Mouse (Mus musculus): ENCODE data around the gene Jag1. TPM values are rescaled to one million over a fixed set of nuclear protein-coding genes. Genes with fewer than 3 reads are reported as not detected.

Gene Jag1
- polyA plus RNA-seq, 1 experiment from 2014 or later = 4.6 TPM

GRCm38 (mm10) chr2:137107946-137108345 lies 8.5 kb downstream of the Jag1 start:
- Histone ChIP-seq H3K4me3 (ENCODE audit: low read depth, low read length) (no peak overlapping the region), H3K27me3 (replicated peaks; ENCODE audit: control insufficient read depth, insufficient read depth, low read length) (peaks cover 6% of the 10 kb centered on the region), H3K27ac (ENCODE audit: low read depth, low read length) (no peak overlapping the region), H3K9me3 (ENCODE audit: control insufficient read depth, low read length) (no peaks in the 10 kb centered on the region), H3K4me2 (no peak overlapping the region), H3K36me3 (ENCODE audit: control insufficient read depth, insufficient read depth, low read length) (no peaks in the 10 kb centered on the region), H3K4me1 (replicated peaks; ENCODE audit: control insufficient read depth, insufficient read depth, low read length) (no peaks in the 10 kb centered on the region), H3K9ac (ENCODE audit: low read depth, low read length) (no peak overlapping the region)
- ATAC-seq (replicated peaks; ENCODE audit: low FRiP score) = no peak
- DNase-seq (ENCODE audit: low spot score) = no peak
- WGBS = 69% methylated on average over 8 of the region's 8 CpGs

- ATAC-seq (replicated peaks; ENCODE audit: low FRiP score) (no peak), DNase-seq (ENCODE audit: low spot score) (no peak)
- 72% methylated on average over 4 of the region's 4 CpGs for WGBS
- H3K27me3 ChIP-seq (replicated peaks; ENCODE audit: control insufficient read depth, insufficient read depth, low read length) = no peaks in the 10 kb centered on the region; the same call in 1 of the 2 replicates
- no peak overlapping the region for H3K27ac ChIP-seq (ENCODE audit: low read depth, low read length)
- H3K9ac ChIP-seq (ENCODE audit: low read depth, low read length) = no peak overlapping the region
- no peak overlapping the region for H3K4me3 ChIP-seq (ENCODE audit: low read depth, low read length)
- no peak overlapping the region for H3K4me2 ChIP-seq
- no peaks in the 10 kb centered on the region for H3K36me3 ChIP-seq (ENCODE audit: control insufficient read depth, insufficient read depth, low read length)
- H3K9me3 ChIP-seq (ENCODE audit: control insufficient read depth, low read length) = no peaks in the 10 kb centered on the region
- no peaks in the 10 kb centered on the region for H3K4me1 ChIP-seq (replicated peaks; ENCODE audit: control insufficient read depth, insufficient read depth, low read length)
Measured at GRCm38 (mm10) chr2:137107203-137107602, 9.2 kb downstream of the Jag1 start.

DNA sequence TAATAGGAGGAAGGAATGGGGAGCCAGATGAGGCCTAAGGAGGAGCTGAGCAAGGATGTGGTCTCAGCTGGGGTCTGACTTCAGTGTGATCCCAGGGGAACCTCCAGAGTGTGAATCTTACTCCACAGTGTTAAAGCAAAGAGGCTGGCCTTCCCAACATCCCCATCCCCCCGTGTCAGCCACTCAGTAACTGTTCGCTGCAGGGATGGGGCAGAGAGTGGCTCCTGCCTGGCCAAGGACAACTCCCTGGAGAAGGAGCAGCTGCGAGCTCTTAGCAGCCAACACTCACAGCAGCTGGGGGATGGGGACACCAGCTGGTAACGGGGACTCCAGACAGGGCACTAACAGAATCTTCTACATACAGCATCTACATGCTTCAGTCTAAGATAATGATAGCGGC lies 15.4 kb downstream of the Jag1 start:
- no peaks in the 10 kb centered on the region for H3K4me1 ChIP-seq (replicated peaks; ENCODE audit: control insufficient read depth, insufficient read depth, low read length)
- no peaks in the 10 kb centered on the region for H3K27me3 ChIP-seq (replicated peaks; ENCODE audit: control insufficient read depth, insufficient read depth, low read length)
- WGBS = 52% methylated on average over 5 of the region's 5 CpGs
- H3K4me2 ChIP-seq = no peak overlapping the region
- no peak overlapping the region for H3K9ac ChIP-seq (ENCODE audit: low read depth, low read length)
- H3K4me3 ChIP-seq (ENCODE audit: low read depth, low read length) = no peak overlapping the region
- no peak overlapping the region for H3K27ac ChIP-seq (ENCODE audit: low read depth, low read length)
- H3K36me3 ChIP-seq (ENCODE audit: control insufficient read depth, insufficient read depth, low read length) = no peaks in the 10 kb centered on the region
- DNase-seq (ENCODE audit: low spot score) (no peak), ATAC-seq (replicated peaks; ENCODE audit: low FRiP score) (no peak)
- no peaks in the 10 kb centered on the region for H3K9me3 ChIP-seq (ENCODE audit: control insufficient read depth, low read length)

DNA sequence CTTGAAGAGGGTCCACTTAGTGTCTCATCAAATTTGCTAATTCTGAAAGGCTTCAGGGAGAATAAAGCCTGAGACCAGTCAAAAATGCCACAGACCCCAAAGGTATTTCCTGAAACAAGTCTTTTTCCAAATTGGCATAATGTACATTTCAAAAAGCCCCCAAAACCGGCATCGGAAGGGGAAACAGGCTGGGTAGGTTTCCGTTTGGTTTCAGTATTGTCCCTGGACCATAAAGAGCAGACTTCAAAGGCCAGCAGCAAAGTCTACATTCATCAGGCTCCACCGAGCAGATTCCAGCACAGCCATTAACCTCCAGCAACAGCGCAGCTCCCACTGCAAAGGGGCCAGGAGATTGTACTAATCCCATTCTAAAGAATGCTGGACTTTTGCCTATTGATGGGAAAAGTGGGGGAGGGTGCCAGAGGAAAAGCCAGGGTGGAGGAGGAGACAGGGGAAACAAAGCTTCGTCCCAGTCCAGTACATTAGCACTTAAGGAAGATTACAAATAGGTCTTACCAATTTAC lies 17.2 kb downstream of the Jag1 start:
- Histone ChIP-seq H3K36me3 (ENCODE audit: control insufficient read depth, insufficient read depth, low read length) (no peaks in the 10 kb centered on the region), H3K4me3 (ENCODE audit: low read depth, low read length) (no peak overlapping the region), H3K27me3 (replicated peaks; ENCODE audit: control insufficient read depth, insufficient read depth, low read length) (no peaks in the 10 kb centered on the region), H3K27ac (ENCODE audit: low read depth, low read length) (no peak overlapping the region), H3K9me3 (ENCODE audit: control insufficient read depth, low read length) (no peaks in the 10 kb centered on the region), H3K9ac (ENCODE audit: low read depth, low read length) (no peak overlapping the region), H3K4me1 (replicated peaks; ENCODE audit: control insufficient read depth, insufficient read depth, low read length) (no peaks in the 10 kb centered on the region), H3K4me2 (no peak overlapping the region)
- WGBS = 36% methylated on average over 6 of the region's 6 CpGs
- DNase-seq (ENCODE audit: low spot score) (no peak), ATAC-seq (replicated peaks; ENCODE audit: low FRiP score) (no peak)

DNA sequence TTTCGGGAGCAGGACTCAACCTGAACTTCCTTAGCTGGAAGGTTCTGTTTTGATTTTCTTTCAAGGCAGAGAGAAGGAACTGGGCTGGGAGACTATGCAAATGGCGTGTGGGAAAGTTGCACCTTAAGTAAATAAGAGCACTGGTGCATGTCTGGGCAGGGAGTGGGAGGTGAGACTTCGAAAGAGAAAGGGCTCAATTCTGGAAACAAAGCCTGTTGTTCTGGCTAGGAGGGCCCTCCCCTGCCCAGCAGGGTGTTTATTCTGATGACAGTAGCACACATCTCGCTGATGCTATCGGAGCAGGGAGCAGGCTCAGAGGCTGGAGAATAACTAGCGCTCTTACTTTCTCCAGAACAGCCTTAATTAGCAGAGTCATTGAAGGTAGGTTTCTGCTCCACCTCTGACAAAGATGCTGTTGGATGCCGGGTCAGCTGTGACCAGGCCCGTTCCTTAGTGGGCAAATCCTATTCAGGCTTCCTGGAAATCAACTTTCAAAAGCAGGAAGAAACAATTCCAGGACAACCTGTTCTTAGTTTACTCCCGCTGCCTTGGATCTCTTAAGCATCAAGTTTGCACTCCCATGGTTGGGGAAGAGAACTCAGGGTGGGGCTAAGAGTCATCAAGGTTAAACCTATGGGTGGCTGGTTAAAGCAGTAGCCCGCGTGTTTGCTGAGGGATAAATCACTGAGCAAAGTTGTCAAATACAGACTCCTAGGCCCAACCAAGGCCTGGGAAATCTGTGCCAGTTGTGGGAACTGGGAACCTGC lies 18.0 kb downstream of the Jag1 start:
- no peak for DNase-seq (ENCODE audit: low spot score)
- Histone ChIP-seq H3K9me3 (ENCODE audit: control insufficient read depth, low read length) (no peaks in the 10 kb centered on the region), H3K4me3 (ENCODE audit: low read depth, low read length) (no peak overlapping the region), H3K9ac (ENCODE audit: low read depth, low read length) (no peak overlapping the region), H3K4me2 (no peak overlapping the region), H3K36me3 (ENCODE audit: control insufficient read depth, insufficient read depth, low read length) (no peaks in the 10 kb centered on the region), H3K4me1 (replicated peaks; ENCODE audit: control insufficient read depth, insufficient read depth, low read length) (no peaks in the 10 kb centered on the region), H3K27me3 (replicated peaks; ENCODE audit: control insufficient read depth, insufficient read depth, low read length) (no peaks in the 10 kb centered on the region), H3K27ac (ENCODE audit: low read depth, low read length) (no peak overlapping the region)
- 48% methylated on average over 11 of the region's 11 CpGs for WGBS
- ATAC-seq (replicated peaks; ENCODE audit: low FRiP score) = no peak

DNA sequence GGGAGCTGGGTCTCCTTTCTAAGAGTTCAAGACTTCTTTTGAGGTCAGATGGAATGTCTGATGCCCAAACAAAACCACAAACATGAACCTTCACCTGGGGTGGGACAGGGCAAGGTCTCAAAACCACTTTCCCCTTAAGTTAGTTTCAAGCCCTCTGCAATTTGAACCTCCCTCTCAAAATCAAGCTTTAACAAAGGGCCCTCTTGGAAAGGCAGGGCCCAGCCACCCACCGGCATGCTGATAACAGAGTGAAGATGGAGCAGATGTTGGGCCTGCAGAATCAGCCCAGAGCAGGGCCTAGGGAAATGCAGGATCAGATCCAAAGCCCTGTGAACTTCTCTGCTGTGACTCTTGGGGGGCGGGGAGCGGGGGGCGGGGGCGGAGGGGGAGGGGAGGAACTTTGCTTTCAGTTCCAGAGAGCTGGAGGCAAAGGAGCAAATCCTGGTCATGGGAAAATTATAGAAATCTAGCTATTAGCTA lies 19.4 kb downstream of the Jag1 start:
- DNase-seq (ENCODE audit: low spot score) (no peak), ATAC-seq (replicated peaks; ENCODE audit: low FRiP score) (no peak)
- Histone ChIP-seq H3K27ac (ENCODE audit: low read depth, low read length) (no peak overlapping the region), H3K4me1 (replicated peaks; ENCODE audit: control insufficient read depth, insufficient read depth, low read length) (no peaks in the 10 kb centered on the region), H3K27me3 (replicated peaks; ENCODE audit: control insufficient read depth, insufficient read depth, low read length) (no peaks in the 10 kb centered on the region), H3K4me3 (ENCODE audit: low read depth, low read length) (no peak overlapping the region), H3K4me2 (no peak overlapping the region), H3K36me3 (ENCODE audit: control insufficient read depth, insufficient read depth, low read length) (no peaks in the 10 kb centered on the region), H3K9ac (ENCODE audit: low read depth, low read length) (no peak overlapping the region), H3K9me3 (ENCODE audit: control insufficient read depth, low read length) (no peaks in the 10 kb centered on the region)
- 39% methylated on average over 2 of the region's 5 CpGs for WGBS

DNA sequence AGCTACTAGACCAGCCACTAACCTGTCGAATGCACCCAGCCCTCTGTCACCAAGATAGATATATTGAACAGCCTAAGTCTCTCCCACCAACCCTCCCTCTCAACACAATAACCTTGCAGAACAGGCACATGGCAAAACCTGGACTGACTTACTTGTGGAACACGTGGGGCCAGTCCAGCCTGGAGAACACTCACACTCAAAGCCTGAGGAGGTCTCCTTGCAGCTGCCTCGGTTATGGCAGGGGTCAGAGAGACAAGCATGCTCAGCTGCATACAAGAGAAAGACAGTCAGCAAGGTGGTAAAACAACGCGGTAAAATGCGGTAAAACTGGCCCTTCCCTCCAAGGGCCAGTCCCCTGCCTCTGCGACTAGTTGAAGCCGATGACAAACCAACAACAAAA lies 22.1 kb downstream of the Jag1 start:
- Histone ChIP-seq H3K4me2 (no peak overlapping the region), H3K36me3 (ENCODE audit: control insufficient read depth, insufficient read depth, low read length) (no peaks in the 10 kb centered on the region), H3K4me3 (ENCODE audit: low read depth, low read length) (no peak overlapping the region), H3K9ac (ENCODE audit: low read depth, low read length) (no peak overlapping the region), H3K9me3 (ENCODE audit: control insufficient read depth, low read length) (no peaks in the 10 kb centered on the region), H3K4me1 (replicated peaks; ENCODE audit: control insufficient read depth, insufficient read depth, low read length) (no peaks in the 10 kb centered on the region), H3K27me3 (replicated peaks; ENCODE audit: control insufficient read depth, insufficient read depth, low read length) (no peaks in the 10 kb centered on the region), H3K27ac (ENCODE audit: low read depth, low read length) (no peak overlapping the region)
- DNase-seq (ENCODE audit: low spot score) = no peak
- ATAC-seq (replicated peaks; ENCODE audit: low FRiP score) = no peak
- 83% methylated on average over 8 of the region's 8 CpGs for WGBS

DNA sequence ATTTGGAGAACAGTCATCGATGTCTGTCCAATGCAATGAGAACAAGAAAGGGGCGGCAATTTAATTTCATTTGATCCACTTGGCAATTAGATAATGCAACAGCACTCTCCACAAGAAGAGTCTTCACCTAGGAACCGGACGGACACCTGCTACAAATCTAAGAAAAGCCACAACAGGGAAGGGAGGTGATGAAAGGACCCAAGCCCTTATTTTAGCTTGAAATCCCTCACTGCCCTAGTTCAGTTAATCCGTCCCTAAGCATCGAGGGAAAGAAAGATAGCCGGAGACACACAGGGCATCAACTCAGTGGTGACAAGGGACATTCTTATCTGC lies 23.2 kb downstream of the Jag1 start:
- 85% methylated on average over 7 of the region's 7 CpGs for whole genome bisulfite sequencing
- Histone ChIP-seq H3K27ac (ENCODE audit: low read depth, low read length) (no peak overlapping the region), H3K4me1 (replicated peaks; ENCODE audit: control insufficient read depth, insufficient read depth, low read length) (no peaks in the 10 kb centered on the region), H3K4me2 (no peak overlapping the region), H3K9ac (ENCODE audit: low read depth, low read length) (no peak overlapping the region), H3K4me3 (ENCODE audit: low read depth, low read length) (no peak overlapping the region), H3K36me3 (ENCODE audit: control insufficient read depth, insufficient read depth, low read length) (no peaks in the 10 kb centered on the region), H3K9me3 (ENCODE audit: control insufficient read depth, low read length) (no peaks in the 10 kb centered on the region), H3K27me3 (replicated peaks; ENCODE audit: control insufficient read depth, insufficient read depth, low read length) (no peaks in the 10 kb centered on the region)
- DNase-seq (ENCODE audit: low spot score) = no peak
- no peak for ATAC-seq (replicated peaks; ENCODE audit: low FRiP score)

Measured in liver, embryonic 11.5 days (tissue).